Mouse (Mus musculus) liver, postnatal 0 days (tissue): ENCODE results near the gene Klhl41.

Experiments used
- CTCF ChIP-seq: sonication (generic); IDR thresholded peaks from 2 replicates; pipeline ENCODE4 v1.5.1; 2016; ENCODE audit warnings: antibody characterized with exemption, low read depth
- EP300 ChIP-seq: IDR thresholded peaks from 2 replicates; pipeline ENCODE4 v1.6.1; 2016; ENCODE audit warnings: antibody characterized with exemption, low read depth, mild to moderate bottlenecking

DNA sequence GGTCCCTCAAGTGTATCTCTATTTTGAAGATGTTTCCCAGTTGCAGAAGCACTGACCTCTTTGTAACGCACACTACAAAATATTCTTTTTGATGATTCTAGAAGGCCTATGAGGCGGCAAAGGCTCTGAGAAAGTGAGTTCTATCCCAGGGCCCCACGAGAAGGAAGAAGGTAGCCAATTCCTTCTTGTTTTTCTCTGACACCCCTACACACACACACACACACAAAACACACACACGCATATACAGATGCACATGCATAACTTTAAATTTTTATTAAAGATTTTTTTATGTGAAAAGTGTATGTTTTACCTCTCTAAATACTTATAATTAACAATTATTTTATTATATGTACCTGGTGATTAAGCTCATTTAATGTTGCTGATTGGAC is 43.7 kb downstream of the Klhl41 start:
- no peak for TF ChIP-seq CTCF
- no peak for TF ChIP-seq EP300
